Mouse (Mus musculus): ENCODE data around the gene Hbb-y.

GRCm38 (mm10) chr7:103865716-103866115, 12.7 kb upstream of the Hbb-y start:
- no peak for TF ChIP-seq POLR2A (IDR thresholded peaks at IDR 0.05; ENCODE audit: control insufficient read depth, low read depth, low read length)
- TF ChIP-seq CTCF (IDR thresholded peaks at IDR 0.05; ENCODE audit: control insufficient read depth, insufficient read depth, insufficient replicate concordance, low read depth, low read length), result no peak

All from testis, adult 2 months (tissue).